Mouse (Mus musculus) spleen, postnatal 14 days (tissue): ENCODE measurements around the gene Sdccag8.

Experiments
- DNase-seq, 2 experiments: peaks; one replicate each; pipeline ENCODE4 v3.0.0; 2021 to 2022; ENCODE audit warnings: low spot score in 2 of 2

The Sdccag8 gene

GRCm38 (mm10) chr1:177048773-177049172 lies 234.3 kb downstream of the Sdccag8 start:
- no peak for DNase-seq

GRCm38 (mm10) chr1:177051366-177051963 lies 237.0 kb downstream of the Sdccag8 start:
- no peak for DNase-seq

- DNase-seq, result no peak
Observed at GRCm38 (mm10) chr1:177054891-177055290, 240.4 kb downstream of the Sdccag8 start.

GRCm38 (mm10) chr1:177061761-177062160 lies 247.3 kb downstream of the Sdccag8 start:
- DNase-seq, result no peak

- no peak for DNase-seq
Observed at GRCm38 (mm10) chr1:177065732-177066131, 251.3 kb downstream of the Sdccag8 start.

- no peak for DNase-seq
Observed at GRCm38 (mm10) chr1:177067123-177067646, 252.7 kb downstream of the Sdccag8 start.

GRCm38 (mm10) chr1:177069161-177069560 lies 254.7 kb downstream of the Sdccag8 start:
- DNase-seq, result no peak
